Mouse (Mus musculus) erythroblast, embryonic 14.5 days (primary cell): ENCODE measurements around the gene Prcd.

Experiments
- GATA1 ChIP-seq: IDR thresholded peaks from 2 replicates; pipeline ENCODE4 v1.6.1; 2012; ENCODE audit warnings: low read length, inconsistent platforms, mixed read lengths
- TAL1 ChIP-seq: IDR thresholded peaks from 3 replicates; pipeline ENCODE4 v1.6.1; 2012; ENCODE audit warnings: low read length, inconsistent platforms, mixed read lengths

DNA sequence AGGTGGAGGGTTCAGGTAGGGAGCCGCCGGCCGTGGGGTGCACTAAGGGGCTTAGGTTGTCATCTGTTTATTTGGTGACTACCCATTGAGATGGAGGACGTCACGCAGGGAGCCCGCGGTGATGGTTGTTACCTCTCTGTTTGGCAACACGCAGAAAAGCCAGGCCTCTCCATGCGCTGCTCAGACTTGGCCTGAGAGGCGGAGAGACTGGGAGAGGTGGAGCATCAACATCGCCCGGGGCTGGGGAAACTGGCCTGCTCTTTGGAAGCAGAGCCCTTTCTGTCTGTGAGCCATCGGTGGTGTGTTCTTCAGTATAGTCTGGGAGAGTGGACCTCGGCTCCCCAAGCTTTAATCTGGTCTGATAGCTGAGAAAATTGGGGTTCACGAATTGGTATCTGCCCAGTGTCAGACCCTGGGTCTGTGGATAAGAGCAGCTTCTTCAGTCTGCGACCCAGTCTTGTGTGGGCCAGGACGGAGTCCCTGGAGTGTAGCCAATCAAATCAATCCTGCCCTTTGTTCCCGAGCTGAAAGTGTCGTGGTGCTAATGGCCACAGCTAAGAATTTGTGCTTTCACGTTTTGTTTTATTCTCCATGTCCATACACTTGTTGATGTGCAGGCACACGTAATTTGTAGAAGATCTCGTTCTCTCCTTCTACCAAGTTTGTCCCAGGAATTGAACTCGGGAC, 42.0 kb downstream of the Prcd start:
- TF ChIP-seq GATA1: no peak
- no peak for TF ChIP-seq TAL1
